Mouse (Mus musculus): ENCODE results near the gene Sos2. TPM values are rescaled to one million over a fixed set of nuclear protein-coding genes. Genes with fewer than 3 reads are reported as not detected.

Sos2 gene
- polyA plus RNA-seq, 1 experiment = 25.1 TPM

DNA sequence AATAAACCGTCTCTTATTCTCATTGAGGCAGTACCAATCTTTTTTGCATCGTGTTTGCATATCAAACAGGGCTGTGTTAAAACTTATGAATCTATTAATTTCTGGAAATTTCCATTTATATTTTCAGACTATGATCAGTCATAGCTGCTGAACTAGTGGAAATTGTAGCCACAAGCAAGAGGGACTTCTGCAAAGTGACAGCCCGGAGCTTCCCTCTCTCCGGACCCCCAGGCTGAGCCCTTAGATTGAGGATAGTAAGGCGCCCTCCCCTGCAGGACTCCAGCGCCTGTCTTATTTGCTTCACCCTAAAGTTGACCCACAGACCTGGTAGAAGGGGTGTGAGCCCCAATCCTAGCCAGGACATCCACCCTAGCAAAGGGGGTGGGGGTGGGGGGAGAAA is 136.7 kb downstream of the Sos2 start:
- no peak for TF ChIP-seq POLR2A (IDR thresholded peaks at IDR 0.05; ENCODE audit: borderline replicate concordance, extremely low read depth, low read depth, low read length)
- no peak for TF ChIP-seq CTCF (IDR thresholded peaks at IDR 0.05; ENCODE audit: insufficient read depth, low read length)
- no peak overlapping the region for H3K4me3 ChIP-seq (replicated peaks; ENCODE audit: extremely low read depth, low read depth, low read length)
- DNase-seq = no peak
- no peaks in the 10 kb centered on the region for H3K4me1 ChIP-seq (ENCODE audit: control insufficient read depth, insufficient read depth, low read length)
- 87% methylated on average over 6 of the region's 6 CpGs for WGBS

DNA sequence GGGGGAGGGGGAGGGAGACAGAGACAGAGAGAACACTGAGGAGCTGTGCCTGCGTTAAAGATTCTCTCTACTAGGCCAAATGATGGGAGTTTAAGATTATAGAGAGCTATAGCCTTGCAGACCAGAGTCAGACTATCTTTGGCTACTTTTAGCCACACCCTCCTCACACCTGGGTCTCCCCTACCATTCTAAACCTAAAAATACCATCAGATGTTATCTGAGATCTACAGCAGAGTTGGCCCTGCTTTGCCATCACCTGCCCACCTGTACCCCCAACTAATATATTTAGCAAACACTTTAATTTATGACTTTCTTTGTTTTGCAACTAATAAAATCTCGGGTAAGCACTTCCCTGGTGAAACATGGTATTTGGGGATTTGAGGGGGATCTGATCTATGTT is 137.1 kb downstream of the Sos2 start:
- TF ChIP-seq CTCF (IDR thresholded peaks at IDR 0.05; ENCODE audit: insufficient read depth, low read length) (no peak), POLR2A (IDR thresholded peaks at IDR 0.05; ENCODE audit: borderline replicate concordance, extremely low read depth, low read depth, low read length) (no peak)
- no peak overlapping the region for H3K4me3 ChIP-seq (replicated peaks; ENCODE audit: extremely low read depth, low read depth, low read length)
- H3K4me1 ChIP-seq (ENCODE audit: control insufficient read depth, insufficient read depth, low read length) = no peaks in the 10 kb centered on the region
- no peak for DNase-seq
- 67% methylated on average over 2 of the region's 2 CpGs for WGBS

DNA sequence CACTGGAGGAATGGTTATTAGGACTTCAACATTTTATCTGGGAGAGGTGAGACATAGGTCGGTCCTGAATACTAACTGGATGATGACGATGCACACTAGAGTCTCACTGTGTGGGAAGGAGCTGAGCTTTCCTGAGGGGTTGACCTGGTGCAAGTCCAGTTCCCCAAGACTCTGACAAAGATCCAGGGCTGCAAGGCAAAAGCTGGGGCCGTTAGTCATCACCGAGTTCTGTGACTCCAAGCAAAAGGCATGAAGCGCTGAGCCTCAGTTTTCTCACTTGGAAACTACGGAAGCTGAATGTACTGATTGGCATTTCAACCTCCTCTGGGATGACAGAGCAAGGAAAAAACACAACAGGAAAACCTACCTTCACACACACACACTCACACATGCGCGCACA is 139.3 kb downstream of the Sos2 start:
- TF ChIP-seq POLR2A (IDR thresholded peaks at IDR 0.05; ENCODE audit: borderline replicate concordance, extremely low read depth, low read depth, low read length) (no peak), CTCF (IDR thresholded peaks at IDR 0.05; ENCODE audit: insufficient read depth, low read length) (no peak)
- H3K4me1 ChIP-seq (ENCODE audit: control insufficient read depth, insufficient read depth, low read length) = peaks cover 5% of the 10 kb centered on the region
- no peak for DNase-seq
- WGBS = 93% methylated on average over 8 of the region's 8 CpGs
- H3K4me3 ChIP-seq (replicated peaks; ENCODE audit: extremely low read depth, low read depth, low read length) = no peak overlapping the region

DNA sequence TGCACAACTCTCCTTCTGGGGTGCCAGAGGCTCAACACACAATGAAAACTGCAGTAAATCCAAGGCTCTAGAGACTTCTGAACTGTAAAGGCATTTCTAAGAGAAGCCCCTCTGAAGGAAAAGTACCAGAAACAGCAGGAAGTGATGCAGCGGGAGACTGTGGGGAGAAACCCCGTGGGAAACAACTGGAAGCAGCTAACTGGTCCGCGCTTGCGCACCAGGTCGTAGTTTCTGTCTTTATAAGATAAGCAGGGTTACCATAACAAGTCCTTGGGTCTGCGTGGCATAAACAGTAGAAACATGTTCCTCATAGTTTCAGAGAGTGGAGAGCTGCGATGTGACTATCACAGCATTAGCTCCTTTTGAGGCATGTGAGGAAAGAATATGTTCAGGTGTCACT is 140.0 kb downstream of the Sos2 start:
- no peak for DNase-seq
- TF ChIP-seq POLR2A (IDR thresholded peaks at IDR 0.05; ENCODE audit: borderline replicate concordance, extremely low read depth, low read depth, low read length) (no peak), CTCF (IDR thresholded peaks at IDR 0.05; ENCODE audit: insufficient read depth, low read length) (no peak)
- H3K4me3 ChIP-seq (replicated peaks; ENCODE audit: extremely low read depth, low read depth, low read length) = no peak overlapping the region
- 50% methylated on average over 8 of the region's 8 CpGs for WGBS
- H3K4me1 ChIP-seq (ENCODE audit: control insufficient read depth, insufficient read depth, low read length) = peaks cover 10% of the 10 kb centered on the region

DNA sequence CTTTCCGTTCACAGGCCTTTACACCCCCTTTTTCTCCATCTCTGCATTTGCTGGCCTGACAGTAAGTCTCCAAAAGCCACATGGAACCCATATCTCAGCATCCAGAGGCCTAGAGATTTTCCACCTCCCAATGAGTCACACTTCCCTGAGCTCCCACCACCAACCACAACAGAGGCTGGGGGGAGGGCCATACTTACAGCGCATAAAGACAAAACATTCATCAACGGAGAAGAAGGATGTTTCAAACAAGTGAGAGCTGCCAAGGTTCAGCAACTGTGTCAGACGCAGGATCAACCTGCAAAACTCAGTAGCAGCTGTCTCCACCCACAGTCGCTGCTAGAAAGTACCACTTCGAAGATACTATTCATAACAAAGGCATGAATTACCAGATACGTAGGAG is 142.3 kb downstream of the Sos2 start:
- WGBS = 51% methylated on average over 7 of the region's 7 CpGs
- Histone ChIP-seq H3K4me3 (replicated peaks; ENCODE audit: extremely low read depth, low read depth, low read length) (no peak overlapping the region), H3K4me1 (ENCODE audit: control insufficient read depth, insufficient read depth, low read length) (peaks cover 11% of the 10 kb centered on the region)
- TF ChIP-seq CTCF (IDR thresholded peaks at IDR 0.05; ENCODE audit: insufficient read depth, low read length) (no peak), POLR2A (IDR thresholded peaks at IDR 0.05; ENCODE audit: borderline replicate concordance, extremely low read depth, low read depth, low read length) (no peak)
- no peak for DNase-seq

DNA sequence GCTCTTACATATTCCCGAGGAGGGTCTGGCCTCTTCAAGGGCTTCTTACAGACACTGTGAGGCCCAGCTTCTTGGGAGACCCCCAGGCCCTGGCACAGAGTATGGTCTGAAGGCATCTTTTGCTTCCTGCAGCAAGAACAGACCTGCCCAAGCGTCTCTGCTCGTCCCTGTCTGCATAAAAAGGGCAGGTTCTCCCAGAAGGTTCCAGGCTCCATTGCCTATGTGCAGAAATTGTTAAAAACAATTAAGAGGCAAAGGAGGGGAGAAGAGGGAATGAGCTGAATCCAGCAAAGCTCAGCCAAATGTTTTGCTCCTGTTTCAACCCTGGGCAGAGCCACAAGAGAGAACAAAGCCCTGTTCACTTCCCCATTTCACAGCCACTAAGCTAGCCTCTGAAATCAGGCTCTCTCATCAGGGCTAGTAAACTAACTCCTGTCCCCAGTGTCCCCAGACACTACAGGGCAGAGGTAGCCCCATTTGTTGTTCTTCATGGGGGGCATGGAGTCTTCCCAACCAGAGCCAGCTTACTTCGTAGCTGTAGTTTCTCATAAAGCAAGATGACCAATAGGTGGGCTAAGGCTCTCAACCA is 143.2 kb downstream of the Sos2 start:
- H3K4me1 ChIP-seq (ENCODE audit: control insufficient read depth, insufficient read depth, low read length) = peaks cover 11% of the 10 kb centered on the region
- no peak overlapping the region for H3K4me3 ChIP-seq (replicated peaks; ENCODE audit: extremely low read depth, low read depth, low read length)
- TF ChIP-seq POLR2A (IDR thresholded peaks at IDR 0.05; ENCODE audit: borderline replicate concordance, extremely low read depth, low read depth, low read length) (no peak), CTCF (IDR thresholded peaks at IDR 0.05; ENCODE audit: insufficient read depth, low read length) (no peak)
- WGBS = 38% methylated on average over 4 of the region's 4 CpGs
- DNase-seq = no peak

DNA sequence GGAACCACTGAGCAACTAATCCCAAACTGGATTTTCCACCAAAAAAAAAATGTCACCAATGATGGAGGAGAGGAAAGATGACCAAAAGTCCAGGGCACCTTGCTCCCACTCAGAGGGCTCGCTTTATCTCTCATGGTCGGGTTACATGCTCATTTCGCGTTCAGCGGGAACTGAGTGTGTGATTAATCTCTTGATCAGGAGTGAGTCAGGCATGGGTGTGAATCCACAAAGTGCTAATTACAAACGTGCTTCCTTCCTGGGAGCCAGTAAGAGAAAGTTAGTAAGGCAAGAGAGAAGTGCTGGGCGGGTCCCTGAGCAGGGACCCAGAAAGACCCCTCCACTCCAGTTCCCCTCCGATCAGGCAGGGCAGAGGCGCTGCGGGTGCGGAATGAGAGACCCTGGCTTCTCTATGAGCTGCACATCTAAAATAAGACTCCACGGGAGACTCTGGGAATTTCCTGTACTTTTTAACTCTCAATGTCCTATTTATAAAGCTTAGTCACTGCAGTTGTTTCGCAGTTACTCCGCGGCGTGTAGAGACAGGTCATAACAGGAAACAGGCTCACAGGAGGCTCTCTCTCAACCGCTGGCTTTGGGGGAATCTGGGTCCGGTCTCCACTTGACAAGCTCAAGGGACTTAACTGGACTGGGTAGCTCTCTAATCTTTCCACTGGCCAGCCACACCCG is 143.8 kb downstream of the Sos2 start:
- TF ChIP-seq CTCF (IDR thresholded peaks at IDR 0.05; ENCODE audit: insufficient read depth, low read length) = no peak
- WGBS = 8% methylated on average over 19 of the region's 19 CpGs
- DNase-seq = peak; percentile 70
- H3K4me3 ChIP-seq (replicated peaks; ENCODE audit: extremely low read depth, low read depth, low read length) = peak overlapping the region; percentile 19
- peaks cover 11% of the 10 kb centered on the region for H3K4me1 ChIP-seq (ENCODE audit: control insufficient read depth, insufficient read depth, low read length)

DNA sequence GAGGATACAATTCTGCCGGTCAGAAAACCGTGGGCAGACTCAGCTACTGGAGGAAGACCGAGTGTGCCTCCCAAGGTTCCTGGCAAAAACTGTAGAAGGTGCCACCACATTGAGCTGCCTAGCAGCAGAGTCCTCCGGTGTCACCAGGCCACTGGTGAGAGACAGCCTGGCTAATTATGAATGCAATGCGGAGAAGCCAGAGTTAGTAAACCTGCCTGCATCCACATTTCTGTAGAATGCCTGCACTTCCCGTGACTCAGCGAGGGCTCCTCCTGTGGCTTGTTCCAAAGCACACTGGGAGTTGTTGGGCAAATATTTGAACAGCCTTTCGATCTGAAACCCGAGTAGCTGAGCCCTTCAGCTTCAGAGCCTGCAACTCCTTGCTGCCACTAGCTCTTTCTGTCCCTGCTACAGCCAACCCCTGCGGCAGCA is 144.4 kb downstream of the Sos2 start:
- Histone ChIP-seq H3K4me3 (replicated peaks; ENCODE audit: extremely low read depth, low read depth, low read length) (peak overlapping the region; percentile 19), H3K4me1 (ENCODE audit: control insufficient read depth, insufficient read depth, low read length) (peaks cover 12% of the 10 kb centered on the region)
- DNase-seq = no peak
- TF ChIP-seq POLR2A (IDR thresholded peaks at IDR 0.05; ENCODE audit: borderline replicate concordance, extremely low read depth, low read depth, low read length) = no peak; the same call in 1 of the 2 replicates
- no peak for TF ChIP-seq CTCF (IDR thresholded peaks at IDR 0.05; ENCODE audit: insufficient read depth, low read length)
- WGBS = 21% methylated on average over 10 of the region's 10 CpGs

DNA sequence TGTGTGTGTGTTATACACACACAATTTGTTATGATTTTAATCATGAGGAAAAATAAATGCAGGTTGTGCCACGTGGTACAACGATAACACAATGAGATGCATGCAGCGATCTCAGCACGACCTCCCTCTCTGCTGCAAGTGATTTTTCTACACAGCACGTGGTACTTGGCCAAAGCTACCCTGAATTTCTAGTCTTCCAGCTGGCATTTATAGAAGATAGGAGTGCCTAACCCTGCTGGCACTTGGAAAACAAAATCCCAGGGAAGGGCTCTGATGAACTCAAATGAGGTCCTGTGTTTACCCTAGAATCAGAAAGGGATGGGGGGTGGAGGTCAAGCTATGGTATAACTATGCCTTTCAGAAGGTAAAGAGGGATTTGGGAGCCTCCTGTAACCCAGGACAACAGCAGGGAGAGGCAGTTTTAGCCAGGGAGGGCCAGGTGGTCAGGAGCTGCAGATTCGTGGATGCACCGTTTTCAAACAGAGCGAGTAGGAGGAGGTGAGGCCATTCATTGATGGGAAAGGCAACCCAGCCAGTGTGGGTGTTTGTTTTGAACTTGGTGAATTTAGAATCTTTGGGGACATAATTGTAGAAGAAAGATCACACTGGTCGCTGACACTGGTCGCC is 144.9 kb downstream of the Sos2 start:
- WGBS = 65% methylated on average over 10 of the region's 10 CpGs

More for the DNA sequence above, 144.9 kb downstream of the Sos2 start:
- Histone ChIP-seq H3K4me1 (ENCODE audit: control insufficient read depth, insufficient read depth, low read length) (peaks cover 14% of the 10 kb centered on the region), H3K4me3 (replicated peaks; ENCODE audit: extremely low read depth, low read depth, low read length) (no peak overlapping the region)
- no peak for DNase-seq
- TF ChIP-seq CTCF (IDR thresholded peaks at IDR 0.05; ENCODE audit: insufficient read depth, low read length) (no peak), POLR2A (IDR thresholded peaks at IDR 0.05; ENCODE audit: borderline replicate concordance, extremely low read depth, low read depth, low read length) (no peak)

Other genes with a start within 250 kb of the Sos2 start
- 7.3 and 11.3 TPM in 2 replicates for gene Vcpkmt, start 98.8 kb downstream of the Sos2 start, polyA plus RNA-seq (2012; rRNA removed)
- gene L2hgdh, start 43.0 kb upstream of the Sos2 start, polyA plus RNA-seq (2012; rRNA removed) = 1.6 and 3.9 TPM in 2 replicates
- 12.4 and 14.2 TPM in 2 replicates for gene Atp5s, start 43.1 kb upstream of the Sos2 start, polyA plus RNA-seq (2012; rRNA removed)
- 1.3 and 1.8 TPM in 2 replicates for gene Cdkl1, start 109.4 kb upstream of the Sos2 start, polyA plus RNA-seq (2012; rRNA removed)
- 1.3 and 2.0 TPM in 2 replicates for gene Atl1, start 210.8 kb upstream of the Sos2 start, polyA plus RNA-seq (2012; rRNA removed)
- gene Map4k5, start 211.3 kb upstream of the Sos2 start, polyA plus RNA-seq (2012; rRNA removed) = 11.4 and 16.6 TPM in 2 replicates